Mouse (Mus musculus): ENCODE results near the gene Tm4sf4. TPM values are rescaled to one million over a fixed set of nuclear protein-coding genes. Genes with fewer than 3 reads are reported as not detected.

The Tm4sf4 gene
- 48.3 and 95.0 TPM in 2 replicates for polyA plus RNA-seq (2012; rRNA removed; ENCODE audit: low replicate concordance)

DNA sequence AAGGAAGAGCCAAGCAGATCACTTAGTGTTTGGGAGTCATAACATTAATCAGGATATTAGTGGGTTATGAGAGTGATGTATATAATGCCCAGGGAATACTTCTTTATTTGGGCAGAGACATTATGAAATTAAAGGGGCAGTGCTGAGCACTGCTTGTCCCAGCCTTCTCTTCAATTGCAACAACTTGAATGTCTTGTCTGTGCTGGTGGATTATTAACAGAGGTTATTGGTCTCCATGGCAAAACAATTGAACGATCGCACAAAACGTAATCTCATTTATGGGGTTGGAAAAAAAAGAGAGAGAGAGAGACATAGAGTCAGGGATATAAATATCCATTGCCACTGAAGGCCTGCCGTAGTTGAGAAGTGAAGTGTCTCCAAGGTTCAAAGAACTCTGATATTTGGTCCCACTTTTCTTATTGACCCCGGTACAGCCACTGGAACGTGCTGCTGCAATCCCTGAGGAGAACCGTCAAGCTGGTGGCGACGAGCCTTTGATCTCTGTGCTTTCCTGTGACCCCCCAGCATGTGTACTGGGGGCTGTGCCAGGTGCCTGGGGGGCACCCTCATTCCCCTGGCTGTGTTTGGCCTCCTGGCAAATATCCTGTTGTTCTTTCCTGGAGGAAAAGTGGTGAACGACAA lies at the start of gene Tm4sf4:
Gene Tm4sf4, plus strand, starts transcription at position 226 of the 642 bp plus-strand sequence.

Other genes with a start within 250 kb of the Tm4sf4 start
- 1.5 and 2.3 TPM in 2 replicates for gene Tm4sf1, start 123.3 kb upstream of the Tm4sf4 start, polyA plus RNA-seq (2012; rRNA removed; ENCODE audit: low replicate concordance)
- gene Wwtr1, start 150.6 kb downstream of the Tm4sf4 start, polyA plus RNA-seq (2012; rRNA removed; ENCODE audit: low replicate concordance) = 2.7 and 6.4 TPM in 2 replicates
- 6.8 and 8.6 TPM in 2 replicates for gene Commd2, start 226.4 kb downstream of the Tm4sf4 start, polyA plus RNA-seq (2012; rRNA removed; ENCODE audit: low replicate concordance)

All from duodenum, adult 2 months (tissue).